Mouse (Mus musculus) mouse embryonic stem cell (cell line): ENCODE measurements at regions not wholly inside any gene's neighbourhood (a gene's known extent, or its start where the extent isn't known, plus 50 kb on each side); places are given as distances from the start of the nearest gene placed in this dataset.

Source experiments
- in situ Hi-C, 2 experiments: fragments of 300-500 bp; cut with MboI; formaldehyde crosslinking; loops; 1 replicate in 1 of 2; 3 replicates in 1 of 2; pipeline ENCODE4 v1.14.3; 2019 to 2020; ENCODE audit warnings: low sequenced_read_pairs in 2 of 2, low pct_unique_long_range_greater_than_20kb in 1 of 2, mixed read lengths in 1 of 2; ENCODE audit not compliant: unreplicated experiment in 1 of 2

- in situ Hi-C loops, result no loop called here
Observed at GRCm38 (mm10) chr1:136761467-136761866, 136.8 kb downstream of the Zfp281 start.

GRCm38 (mm10) chr1:136768969-136769401 is 144.3 kb downstream of the Zfp281 start:
- in situ Hi-C loops, result no loop called here

GRCm38 (mm10) chr1:136773743-136774142 is 149.0 kb downstream of the Zfp281 start:
- in situ Hi-C loops, result loop anchor here (10.0 kb wide), 1 partner anchor 341 kb away; no protein-coding TSS in a partner anchor

GRCm38 (mm10) chr1:136776211-136776610 is 151.5 kb downstream of the Zfp281 start:
- in situ Hi-C loops, result loop anchor here (10.0 kb wide), 1 partner anchor 339 kb away; no protein-coding TSS in a partner anchor

- in situ Hi-C loops, result loop anchor here (10.0 kb wide), 1 partner anchor 337 kb away; no protein-coding TSS in a partner anchor
Observed at GRCm38 (mm10) chr1:136777263-136777980, 152.7 kb downstream of the Zfp281 start.

- in situ Hi-C loops, result loop anchor here (10.0 kb wide), 1 partner anchor 335 kb away; no protein-coding TSS in a partner anchor
Observed at GRCm38 (mm10) chr1:136779384-136779783, 154.7 kb downstream of the Zfp281 start.

GRCm38 (mm10) chr1:136781561-136782025 is 156.9 kb downstream of the Zfp281 start:
- in situ Hi-C loops, result no loop called here

- in situ Hi-C loops, result no loop called here
Observed at GRCm38 (mm10) chr1:136782261-136782660, 157.6 kb downstream of the Zfp281 start.

- in situ Hi-C loops, result no loop called here
Observed at GRCm38 (mm10) chr1:136784178-136784577, 159.5 kb downstream of the Zfp281 start.

GRCm38 (mm10) chr1:136788979-136789513 is 164.3 kb downstream of the Zfp281 start:
- in situ Hi-C loops, result no loop called here

- in situ Hi-C loops, result no loop called here
Observed at GRCm38 (mm10) chr1:136791641-136792040, 166.9 kb downstream of the Zfp281 start.
